Mouse (Mus musculus): Measurements from ENCODE around the gene Grhl3. TPM values are rescaled to one million over a fixed set of nuclear protein-coding genes. Genes with fewer than 3 reads are reported as not detected.

The Grhl3 gene
- total RNA-seq, 2 experiments from 2014 or later: 0.32 to 0.34 TPM

- intact Hi-C loops (cut with DNase I): no loop called here
- no peak for DNase-seq
Measured at GRCm38 (mm10) chr4:135495397-135495791, 78.0 kb downstream of the Grhl3 start.

- intact Hi-C loops (cut with DNase I): no loop called here
- peak; percentile 94 for DNase-seq
Measured at GRCm38 (mm10) chr4:135494521-135495396, 78.7 kb downstream of the Grhl3 start, which contains the start of the genes Stpg1 and Nipal3. Gene Stpg1 (plus strand): TSS chr4:135494790. Gene Nipal3 (minus strand): TSS chr4:135495038.

GRCm38 (mm10) chr4:135493691-135494520, 79.5 kb downstream of the Grhl3 start:
- peak; percentile 57 for DNase-seq
- intact Hi-C loops (cut with DNase I): no loop called here

GRCm38 (mm10) chr4:135493271-135493670, 80.2 kb downstream of the Grhl3 start:
- intact Hi-C loops (cut with DNase I): no loop called here
- DNase-seq: no peak

Small RNA genes within 50 kb of the gene (microRNA-seq; reads per million reads assigned to microRNA genes)
- not detected for gene Gm25317

Other genes starting within 250 kb of the Grhl3 start
- 100 to 1,000 TPM; 162 to 169 TPM for gene Srrm1, start 220.3 kb downstream of the Grhl3 start, total RNA-seq (2021)
- gene Ncmap, start 175.4 kb downstream of the Grhl3 start, total RNA-seq (2021): under 1 TPM; 0.60 to 0.66 TPM
- 10 to 100 TPM; 55.4 to 69.4 TPM for gene Rcan3, start 139.8 kb downstream of the Grhl3 start, total RNA-seq (2021)
- gene Stpg1, start 78.8 kb downstream of the Grhl3 start, total RNA-seq (2021): under 1 TPM; 0.16 to 0.24 TPM
- gene Nipal3, start 78.6 kb downstream of the Grhl3 start, total RNA-seq (2021): 10 to 100 TPM; 35.4 to 44.1 TPM
- under 1 TPM; 0.28 to 0.32 TPM for gene Ifnlr1, start 112.7 kb upstream of the Grhl3 start, total RNA-seq (2021)
- under 1 TPM; 0.24 to 0.26 TPM for gene Il22ra1, start 154.5 kb upstream of the Grhl3 start, total RNA-seq (2021)
- gene Myom3, start 186.1 kb upstream of the Grhl3 start, total RNA-seq (2021): under 1 TPM; 0.81 to 0.86 TPM